Mouse (Mus musculus): Measurements from ENCODE around the gene BC055324.

DNA sequence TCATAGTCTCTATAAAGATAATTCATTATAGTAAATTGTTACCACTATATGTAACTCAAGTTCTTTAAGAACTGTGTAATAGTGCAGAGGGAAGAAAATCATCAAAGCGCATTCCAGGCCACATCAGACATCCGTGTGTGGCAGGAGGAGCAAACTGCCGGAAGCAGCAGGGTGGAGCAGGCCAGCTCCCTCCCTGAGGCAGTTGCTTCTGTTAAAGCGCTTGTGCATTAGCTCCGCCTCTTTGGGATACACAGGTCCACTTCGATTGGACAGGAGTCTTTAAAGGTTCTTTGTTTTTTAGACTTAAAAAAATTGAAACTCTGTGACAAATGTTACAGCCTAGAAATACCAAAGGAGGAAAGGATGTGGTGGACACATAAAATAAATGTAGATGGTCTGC is 52.5 kb downstream of the BC055324 start:
- TF ChIP-seq CTCF (IDR thresholded peaks at IDR 0.05; ENCODE audit: low read depth, low read length) (no peak), POLR2A (IDR thresholded peaks at IDR 0.05; ENCODE audit: borderline replicate concordance, low read depth, low read length) (no peak)

Data from bone marrow macrophage, adult 2 months (primary cell).